ENCODE assay signal across 8 mouse cellular contexts in the genomic region with DNA sequence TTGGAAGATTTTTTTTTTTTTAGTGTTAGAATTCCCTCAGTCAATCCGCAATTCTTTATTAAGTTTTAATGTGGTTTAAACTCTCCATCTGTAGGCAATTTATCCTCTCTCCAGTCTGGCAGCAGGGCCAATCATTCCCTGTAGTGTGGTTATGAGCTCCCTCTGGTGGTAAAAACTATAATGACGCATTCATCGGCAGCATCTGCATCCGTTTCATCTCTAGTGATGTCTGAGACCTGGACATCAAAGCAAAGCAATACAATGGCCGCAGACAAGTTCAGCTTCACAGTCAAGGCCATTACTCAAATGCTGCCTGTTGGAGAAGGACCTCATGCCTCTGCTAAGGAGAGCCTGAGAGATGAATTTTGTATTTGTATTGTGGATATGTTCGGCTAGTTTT.
DNase-seq lines count a peak whose midpoint lies in the region; ATAC-seq and TF ChIP-seq lines count a peak whose summit lies in the region.

No protein-coding gene starts in this region.

- ATAC-seq in granulocyte monocyte progenitor cell, adult 5-6 weeks (replicated peaks; ENCODE audit: poor library complexity, severe bottlenecking): peak; percentile 76
- ATAC-seq in neural tube, embryonic 11.5 days (ENCODE audit: insufficient read depth, low FRiP score, low TSS enrichment): peak; percentile 48

- H3K36me3 ChIP-seq in liver, adult 2 months (ENCODE audit: control insufficient read depth, insufficient read depth, low read length): no peaks in the 10 kb centered on the region
- no peaks in the 10 kb centered on the region for H3K36me3 ChIP-seq in neural tube, embryonic 11.5 days (ENCODE audit: control insufficient read depth, insufficient read depth, low read length)

- no peak for TF ChIP-seq POLR2A in liver, adult 2 months (IDR thresholded peaks at IDR 0.05; ENCODE audit: extremely low read depth, insufficient read depth, low read length)

- H3K27ac ChIP-seq in liver, adult 2 months (replicated peaks; ENCODE audit: insufficient read depth, low read depth, low read length): no peak overlapping the region
- no peak overlapping the region for H3K27ac ChIP-seq in neural tube, embryonic 11.5 days (ENCODE audit: low read depth, low read length)

- no peaks in the 10 kb centered on the region for H3K27me3 ChIP-seq in liver, adult 2 months (ENCODE audit: control insufficient read depth, insufficient read depth, low read length)
- no peaks in the 10 kb centered on the region for H3K27me3 ChIP-seq in neural tube, embryonic 11.5 days (ENCODE audit: control insufficient read depth, insufficient read depth, low read length)

- WGBS in liver, adult 2 months: 19% methylated on average over 6 of the region's 6 CpGs
- WGBS in neural tube, embryonic 11.5 days: 20% methylated on average over 6 of the region's 6 CpGs

- H3K4me2 ChIP-seq in neural tube, embryonic 11.5 days (ENCODE audit: low read depth): no peak overlapping the region

- H3K79me2 ChIP-seq in liver, adult 2 months (ENCODE audit: control insufficient read depth, insufficient read depth, low read length): no peaks in the 10 kb centered on the region

- H3K4me3 ChIP-seq in liver, adult 2 months (ENCODE audit: insufficient read depth, low read depth, low read length): no peak overlapping the region
- H3K4me3 ChIP-seq in neural tube, embryonic 11.5 days (ENCODE audit: low read depth, low read length): no peak overlapping the region

- peak; percentile 37; the same call in 1 of the 2 replicates for TF ChIP-seq CTCF in liver, adult 2 months (IDR thresholded peaks at IDR 0.05; ENCODE audit: low read depth, low read length)

- no peaks in the 10 kb centered on the region for H3K9me3 ChIP-seq in neural tube, embryonic 11.5 days (ENCODE audit: control insufficient read depth, low read length)

- no peak overlapping the region for H3K9ac ChIP-seq in liver, adult 2 months (ENCODE audit: low read depth, low read length)
- no peak overlapping the region for H3K9ac ChIP-seq in neural tube, embryonic 11.5 days (ENCODE audit: low read length)

- peaks cover 2% of the 10 kb centered on the region; the same call in 1 of the 2 replicates for H3K4me1 ChIP-seq in liver, adult 2 months (ENCODE audit: control insufficient read depth, insufficient read depth, low read length)
- H3K4me1 ChIP-seq in neural tube, embryonic 11.5 days (ENCODE audit: control insufficient read depth, insufficient read depth, low read length): no peaks in the 10 kb centered on the region

- DNase-seq in CD8-positive naive resting alpha-beta T cell, adult 2 months (ENCODE audit: low read depth in 2 of 2, low spot score in 2 of 2): peak; percentile 54 to 70
- DNase-seq in adrenal gland, adult 2 months: peak; percentile 61
- peak; percentile 71 for DNase-seq in embryo, embryonic 11.5 days (ENCODE audit: low read depth, low spot score)
- DNase-seq in kidney, postnatal 10 days: peak; percentile 72
- peak; percentile 45 for DNase-seq in liver, adult 2 months (ENCODE audit: extremely low read depth, low read depth, low spot score)
- DNase-seq in neural tube, embryonic 11.5 days (ENCODE audit: low spot score): peak; percentile 58
- peak; percentile 40 to 77 for DNase-seq in thymus, postnatal 10 days (ENCODE audit: low spot score in 2 of 2)
